Mouse (Mus musculus) heart, adult 2 months (tissue): ENCODE results near the gene Kirrel3.

Source experiments
- CTCF ChIP-seq: fragments of 200-600 bp; IDR thresholded peaks from 2 replicates; pipeline ENCODE4 v1.8.1; 2022; ENCODE audit warnings: antibody characterized with exemption, mild to moderate bottlenecking, moderate library complexity
- EP300 ChIP-seq: fragments of 200-500 bp; IDR thresholded peaks from 2 replicates; pipeline ENCODE4 v1.6.1; 2011; ENCODE audit warnings: low read depth, low read length, control low read depth; ENCODE audit not compliant: insufficient read depth

- TF ChIP-seq CTCF, result no peak
- TF ChIP-seq EP300, result no peak
These were observed 40.0 kb downstream of the Kirrel3 start for GRCm38 (mm10) chr9:34525695-34526094.
